Mouse (Mus musculus): ENCODE measurements at regions not wholly inside any gene's neighbourhood (a gene's known extent, or its start where the extent isn't known, plus 50 kb on each side); places are given as distances from the start of the nearest gene placed in this dataset.

- no peak overlapping the region for H3K4me3 ChIP-seq (replicated peaks)
- no peaks in the 10 kb centered on the region for H3K9me3 ChIP-seq (replicated peaks)
- 73% methylated on average over 1 of the region's 1 CpGs for WGBS (ENCODE audit: insufficient replicate concordance)
- no peaks in the 10 kb centered on the region; the same call in 1 of the 2 replicates for H3K4me1 ChIP-seq (replicated peaks)
- ATAC-seq (ENCODE audit: insufficient read depth): no peak
- no peak overlapping the region for H3K4me2 ChIP-seq
- H3K27me3 ChIP-seq: peaks cover 21% of the 10 kb centered on the region
- no peak overlapping the region for H3K27ac ChIP-seq (replicated peaks)
- no peaks in the 10 kb centered on the region for H3K36me3 ChIP-seq (replicated peaks)
- no peak overlapping the region for H3K9ac ChIP-seq
Observed at GRCm38 (mm10) chr10:120726369-120726768, 172.5 kb downstream of the Msrb3 start.

DNA sequence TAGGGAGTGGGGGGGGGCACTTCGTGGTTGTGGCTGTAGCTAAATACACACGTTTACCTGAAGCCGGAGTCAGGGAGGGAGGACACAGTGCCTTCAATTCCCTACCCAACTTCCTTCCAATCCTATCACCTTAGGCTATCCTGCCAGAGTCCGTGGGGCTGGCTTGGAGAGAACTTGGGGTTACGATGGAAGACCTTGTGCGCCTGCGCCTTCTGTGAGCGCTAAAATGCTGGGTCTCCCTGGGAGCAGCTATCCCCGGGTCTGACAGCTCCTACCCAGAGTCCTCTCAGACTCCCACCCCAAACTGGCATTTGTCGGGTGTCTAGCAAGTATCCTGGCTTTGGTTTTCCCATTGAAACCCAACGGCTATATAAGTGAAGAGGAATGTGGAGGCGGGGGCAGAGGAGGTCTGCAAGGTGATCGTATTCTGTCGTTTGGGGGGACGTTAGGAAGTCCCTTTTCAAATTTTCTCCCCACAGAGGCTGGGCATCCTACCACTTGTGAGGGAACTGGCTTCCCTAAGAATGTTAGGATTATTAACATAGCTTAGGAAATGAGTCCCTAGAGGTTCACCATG, 176.9 kb downstream of the Msrb3 start:
- H3K27me3 ChIP-seq: peaks cover 33% of the 10 kb centered on the region
- H3K4me3 ChIP-seq (replicated peaks): no peak overlapping the region
- 11% methylated on average over 15 of the region's 15 CpGs for WGBS (ENCODE audit: insufficient replicate concordance)

DNA sequence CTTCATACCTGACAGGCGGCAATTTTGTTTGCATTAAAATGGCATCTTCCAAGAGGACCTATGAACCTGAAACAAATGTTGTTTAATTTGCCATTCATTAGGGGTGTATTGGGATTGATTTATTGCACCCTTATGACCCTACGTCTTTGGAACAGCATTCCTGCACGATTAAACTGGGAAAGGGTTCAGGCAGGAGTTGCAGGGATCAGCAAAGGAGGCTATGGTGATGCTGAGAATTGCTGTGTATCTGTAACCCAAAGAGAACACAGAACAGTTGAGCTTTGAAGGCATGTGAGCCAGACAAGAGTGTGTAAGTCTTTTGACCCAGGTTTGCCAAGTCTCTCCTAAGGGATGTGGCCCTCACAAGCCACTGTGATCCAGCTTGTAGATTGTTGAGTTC, 177.9 kb downstream of the Msrb3 start:
- Histone ChIP-seq H3K4me1 (replicated peaks) (no peaks in the 10 kb centered on the region; the same call in 1 of the 2 replicates), H3K4me3 (replicated peaks) (no peak overlapping the region), H3K27me3 (peaks cover 33% of the 10 kb centered on the region), H3K36me3 (replicated peaks) (no peaks in the 10 kb centered on the region), H3K4me2 (no peak overlapping the region), H3K9me3 (replicated peaks) (no peaks in the 10 kb centered on the region), H3K9ac (no peak overlapping the region), H3K27ac (replicated peaks) (no peak overlapping the region)
- 53% methylated on average over 3 of the region's 3 CpGs for WGBS (ENCODE audit: insufficient replicate concordance)
- ATAC-seq (ENCODE audit: insufficient read depth): no peak

More for the DNA sequence above, 176.9 kb downstream of the Msrb3 start:
- no peaks in the 10 kb centered on the region for H3K9me3 ChIP-seq (replicated peaks)
- H3K4me2 ChIP-seq: peak overlapping the region; percentile 9; the same call in 1 of the 2 replicates
- ATAC-seq (ENCODE audit: insufficient read depth): no peak
- no peak overlapping the region for H3K9ac ChIP-seq
- H3K4me1 ChIP-seq (replicated peaks): no peaks in the 10 kb centered on the region; the same call in 1 of the 2 replicates
- H3K27ac ChIP-seq (replicated peaks): no peak overlapping the region
- H3K36me3 ChIP-seq (replicated peaks): no peaks in the 10 kb centered on the region

DNA sequence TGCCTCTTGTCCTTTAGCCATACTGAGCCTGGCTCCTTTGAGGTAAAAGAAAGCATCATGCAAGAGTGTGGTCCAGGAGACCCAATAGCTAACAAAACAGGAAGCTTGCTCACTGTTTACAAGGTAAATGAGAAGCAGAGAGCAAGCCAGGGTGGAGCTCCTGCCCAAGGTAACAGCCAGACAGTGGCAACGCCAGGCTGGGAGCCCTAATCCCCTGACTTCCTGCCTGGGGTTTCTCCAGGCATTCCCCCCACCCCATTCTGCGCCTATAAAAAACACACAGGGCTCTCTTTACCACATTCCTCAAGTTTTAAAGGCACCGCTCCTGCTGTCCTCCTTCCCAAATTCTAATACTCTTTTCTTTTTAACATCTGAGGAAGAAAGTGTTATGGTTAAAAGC, 178.8 kb downstream of the Msrb3 start:
- Histone ChIP-seq H3K4me3 (replicated peaks) (no peak overlapping the region), H3K36me3 (replicated peaks) (no peaks in the 10 kb centered on the region), H3K27me3 (peaks cover 33% of the 10 kb centered on the region), H3K4me1 (replicated peaks) (no peaks in the 10 kb centered on the region; the same call in 1 of the 2 replicates), H3K4me2 (no peak overlapping the region), H3K9ac (no peak overlapping the region), H3K9me3 (replicated peaks) (no peaks in the 10 kb centered on the region), H3K27ac (replicated peaks) (no peak overlapping the region)
- WGBS (ENCODE audit: insufficient replicate concordance): 39% methylated on average over 3 of the region's 3 CpGs
- no peak for ATAC-seq (ENCODE audit: insufficient read depth)

DNA sequence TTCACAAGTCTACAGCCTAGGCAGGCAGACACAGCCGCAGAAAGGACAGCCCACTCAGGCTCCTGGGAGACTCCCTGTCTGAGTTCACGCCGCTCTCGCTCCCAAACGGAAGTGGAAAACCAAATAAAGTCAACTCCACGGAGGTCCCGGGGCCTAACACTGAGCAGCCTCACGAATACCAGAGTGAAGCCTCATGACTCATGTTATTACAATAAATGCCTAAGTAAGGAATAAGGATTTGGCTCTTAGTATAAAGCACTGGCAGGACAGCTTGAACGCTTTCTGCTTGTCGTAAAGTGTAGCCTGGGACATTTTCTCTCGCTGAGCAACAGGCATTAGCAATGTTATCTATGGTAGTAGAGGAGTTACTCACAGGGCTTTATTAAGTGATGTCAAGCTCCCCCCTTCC, 181.7 kb downstream of the Msrb3 start:
- Histone ChIP-seq H3K4me1 (replicated peaks) (no peaks in the 10 kb centered on the region; the same call in 1 of the 2 replicates), H3K9ac (no peak overlapping the region), H3K36me3 (replicated peaks) (no peaks in the 10 kb centered on the region), H3K27me3 (peaks cover 19% of the 10 kb centered on the region), H3K9me3 (replicated peaks) (no peaks in the 10 kb centered on the region), H3K4me3 (replicated peaks) (no peak overlapping the region), H3K27ac (replicated peaks) (no peak overlapping the region), H3K4me2 (no peak overlapping the region)
- ATAC-seq (ENCODE audit: insufficient read depth): no peak; the same call in 1 of the 2 replicates
- WGBS (ENCODE audit: insufficient replicate concordance): 54% methylated on average over 11 of the region's 11 CpGs

DNA sequence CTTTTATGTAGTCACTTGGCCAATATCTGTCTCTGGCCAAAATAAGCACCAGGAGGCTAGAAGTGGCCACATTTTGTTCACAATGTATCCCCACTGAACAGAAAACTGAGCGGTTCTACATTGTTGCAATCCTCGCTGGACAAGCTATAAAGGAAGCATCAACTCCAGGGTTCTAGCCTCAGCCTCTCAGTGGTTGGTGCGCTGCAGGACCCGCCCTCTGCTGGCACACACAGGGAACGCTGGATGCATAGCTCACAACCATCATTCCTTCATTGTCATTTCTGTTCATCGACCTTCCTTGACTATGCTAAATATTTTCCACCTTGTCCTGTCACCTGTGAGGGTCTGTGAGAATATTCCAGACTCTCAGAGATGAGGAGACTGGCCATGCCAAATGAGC, 182.5 kb downstream of the Msrb3 start:
- Histone ChIP-seq H3K27me3 (peaks cover 12% of the 10 kb centered on the region; the same call in 1 of the 2 replicates), H3K27ac (replicated peaks) (no peak overlapping the region), H3K9me3 (replicated peaks) (no peaks in the 10 kb centered on the region), H3K36me3 (replicated peaks) (no peaks in the 10 kb centered on the region), H3K4me2 (no peak overlapping the region), H3K4me3 (replicated peaks) (no peak overlapping the region), H3K4me1 (replicated peaks) (no peaks in the 10 kb centered on the region), H3K9ac (no peak overlapping the region)
- 50% methylated on average over 6 of the region's 6 CpGs for WGBS (ENCODE audit: insufficient replicate concordance)
- no peak for ATAC-seq (ENCODE audit: insufficient read depth)

- 26% methylated on average over 20 of the region's 20 CpGs for WGBS (ENCODE audit: insufficient replicate concordance)
- ATAC-seq (ENCODE audit: insufficient read depth): peak; percentile 52; the same call in 1 of the 2 replicates
- Histone ChIP-seq H3K4me2 (peak overlapping the region; percentile 43), H3K36me3 (replicated peaks) (no peaks in the 10 kb centered on the region), H3K27ac (replicated peaks) (no peak overlapping the region), H3K4me1 (replicated peaks) (peaks cover 18% of the 10 kb centered on the region), H3K27me3 (no peaks in the 10 kb centered on the region), H3K9me3 (replicated peaks) (no peaks in the 10 kb centered on the region), H3K9ac (no peak overlapping the region), H3K4me3 (replicated peaks) (peak overlapping the region; percentile 11; the same call in 1 of the 2 replicates)
Observed at GRCm38 (mm10) chr10:120707771-120708750, 190.8 kb downstream of the Msrb3 start.

DNA sequence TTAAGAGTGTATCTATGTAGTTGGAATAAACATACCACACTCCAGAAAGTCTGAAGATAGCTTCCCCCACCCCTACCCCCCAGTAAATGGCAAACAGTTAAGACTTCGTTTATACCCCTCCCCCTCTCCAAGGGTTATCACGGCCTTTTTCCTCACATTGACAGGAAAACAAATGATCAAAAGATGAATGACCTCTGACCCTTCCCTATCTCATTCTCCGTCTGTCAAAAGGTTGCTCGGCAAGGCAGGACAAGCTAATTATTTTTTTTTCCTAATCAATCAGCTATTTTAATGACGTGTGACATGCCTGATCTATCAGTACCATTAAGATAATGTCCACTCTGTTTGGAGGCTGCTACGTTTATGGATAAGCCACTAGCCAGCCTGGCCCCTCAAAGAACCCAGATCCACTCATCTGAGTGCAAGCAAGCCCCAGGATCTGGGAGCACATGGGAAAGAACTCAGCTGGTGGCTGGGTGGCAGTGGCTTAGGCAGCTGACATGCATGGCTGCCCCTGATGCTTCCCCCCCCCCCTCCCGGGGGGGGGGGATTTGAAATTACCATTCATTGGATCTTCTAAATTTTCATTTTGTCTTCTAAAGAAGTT, 192.1 kb downstream of the Msrb3 start:
- Histone ChIP-seq H3K36me3 (replicated peaks) (no peaks in the 10 kb centered on the region), H3K4me2 (no peak overlapping the region), H3K9me3 (replicated peaks) (no peaks in the 10 kb centered on the region), H3K27ac (replicated peaks) (no peak overlapping the region), H3K4me3 (replicated peaks) (no peak overlapping the region), H3K9ac (no peak overlapping the region), H3K4me1 (replicated peaks) (peaks cover 18% of the 10 kb centered on the region), H3K27me3 (no peaks in the 10 kb centered on the region)
- no peak for ATAC-seq (ENCODE audit: insufficient read depth)
- 27% methylated on average over 7 of the region's 7 CpGs for WGBS (ENCODE audit: insufficient replicate concordance)

DNA sequence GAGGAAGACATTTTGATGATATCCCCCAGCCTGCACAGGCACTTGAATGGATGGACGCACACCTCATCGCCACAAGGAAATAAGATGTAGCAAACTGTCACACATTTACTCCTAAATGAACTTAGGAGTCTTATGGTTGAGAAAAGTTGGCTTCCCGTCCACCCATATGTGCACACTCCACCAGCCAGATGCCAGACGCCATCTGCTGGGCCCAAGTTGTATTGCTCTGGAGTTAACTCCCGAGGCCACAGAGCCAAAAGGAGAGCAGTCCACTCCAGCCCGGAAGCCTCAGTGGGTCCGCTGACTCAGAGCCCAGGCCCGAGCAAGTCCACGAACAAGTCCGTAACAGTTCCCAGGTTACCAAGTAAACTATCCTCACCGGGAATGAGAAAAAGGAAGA, 197.1 kb downstream of the Msrb3 start:
- Histone ChIP-seq H3K36me3 (replicated peaks) (no peaks in the 10 kb centered on the region), H3K27ac (replicated peaks) (no peak overlapping the region), H3K4me3 (replicated peaks) (no peak overlapping the region), H3K27me3 (no peaks in the 10 kb centered on the region), H3K9me3 (replicated peaks) (no peaks in the 10 kb centered on the region), H3K9ac (no peak overlapping the region), H3K4me1 (replicated peaks) (peaks cover 12% of the 10 kb centered on the region), H3K4me2 (no peak overlapping the region)
- WGBS (ENCODE audit: insufficient replicate concordance): 8% methylated on average over 11 of the region's 11 CpGs
- ATAC-seq (ENCODE audit: insufficient read depth): no peak

DNA sequence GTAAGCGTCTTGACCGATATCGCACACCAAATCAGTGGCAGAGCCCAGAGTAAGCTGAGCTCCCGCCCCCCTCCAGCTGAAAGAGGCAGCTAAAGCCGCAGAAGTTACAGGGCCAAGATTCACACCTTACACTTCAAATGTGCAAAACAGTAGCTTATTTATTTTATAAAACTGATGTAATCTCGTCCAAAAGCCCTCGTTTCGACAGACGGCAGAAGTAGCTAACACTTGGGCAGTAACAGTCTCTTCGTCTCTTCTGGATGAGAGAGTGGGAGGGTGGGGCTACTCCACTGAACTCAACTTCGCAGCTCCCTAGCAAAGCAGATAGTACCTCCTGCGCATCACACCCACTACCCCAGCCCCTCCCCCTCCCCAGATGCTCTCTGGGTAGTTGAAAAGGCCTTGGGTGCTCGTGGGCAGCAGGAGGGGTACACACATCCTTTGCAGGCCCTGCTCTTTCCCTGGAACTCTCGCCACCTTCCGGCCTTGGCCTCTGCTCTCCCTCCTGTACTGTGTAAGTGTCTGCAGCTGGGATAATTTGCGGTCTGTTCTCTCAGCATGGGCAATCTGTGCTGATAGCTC, 201.5 kb downstream of the Msrb3 start:
- no peak overlapping the region for H3K9ac ChIP-seq

More for the DNA sequence above, 201.5 kb downstream of the Msrb3 start:
- WGBS (ENCODE audit: insufficient replicate concordance): 9% methylated on average over 16 of the region's 16 CpGs
- Histone ChIP-seq H3K9me3 (replicated peaks) (no peaks in the 10 kb centered on the region), H3K4me3 (replicated peaks) (no peak overlapping the region), H3K27me3 (peaks cover 4% of the 10 kb centered on the region; the same call in 1 of the 2 replicates), H3K4me2 (peak overlapping the region; percentile 52), H3K27ac (replicated peaks) (no peak overlapping the region), H3K4me1 (replicated peaks) (peaks cover 24% of the 10 kb centered on the region), H3K36me3 (replicated peaks) (no peaks in the 10 kb centered on the region)
- ATAC-seq (ENCODE audit: insufficient read depth): no peak

Measured in liver, embryonic 15.5 days (tissue).